Mouse (Mus musculus) heart, embryonic 15.5 days (tissue): ENCODE results near the gene Calb2. TPM values are rescaled to one million over a fixed set of nuclear protein-coding genes. Genes with fewer than 3 reads are reported as not detected.

Source experiments
- ATAC-seq: fragments of 200-750 bp; cut with Nextera tagmentation; replicated peaks from 2 replicates; pipeline ENCODE4 v1.8.0; 2017; ENCODE audit warnings: low read depth, moderate TSS enrichment; ENCODE audit not compliant: insufficient number of reproducible peaks, insufficient read depth, low FRiP score
- H3K27ac ChIP-seq: fragments of 300-500 bp; sonication (generic); 2 replicates; pipeline ENCODE4 v1.5.1; 2015; ENCODE audit warnings: mild to moderate bottlenecking, inconsistent platforms
- H3K27me3 ChIP-seq: fragments of 300-500 bp; sonication (generic); 2 replicates; pipeline ENCODE4 v1.6.1; 2015; ENCODE audit warnings: inconsistent platforms
- H3K36me3 ChIP-seq: fragments of 300-500 bp; sonication (generic); 2 replicates; pipeline ENCODE4 v1.6.1; 2015; ENCODE audit warnings: mild to moderate bottlenecking, inconsistent platforms
- H3K4me1 ChIP-seq: fragments of 300-500 bp; sonication (generic); replicated peaks from 2 replicates; pipeline ENCODE4 v1.6.1; 2015; ENCODE audit warnings: inconsistent platforms
- H3K4me2 ChIP-seq: fragments of 300-500 bp; sonication (generic); 2 replicates; pipeline ENCODE4 v1.6.1; 2015; ENCODE audit warnings: inconsistent platforms, mild to moderate bottlenecking, moderate library complexity
- H3K4me3 ChIP-seq: fragments of 300-500 bp; sonication (generic); 2 replicates; pipeline ENCODE4 v1.5.1; 2015; ENCODE audit warnings: mild to moderate bottlenecking, inconsistent platforms
- H3K9ac ChIP-seq: fragments of 300-500 bp; sonication (generic); 2 replicates; pipeline ENCODE4 v1.6.1; 2015; ENCODE audit warnings: mild to moderate bottlenecking, inconsistent platforms
- H3K9me3 ChIP-seq: fragments of 300-500 bp; sonication (generic); replicated peaks from 2 replicates; pipeline ENCODE4 v1.6.1; 2016; ENCODE audit warnings: inconsistent platforms
- WGBS: fragments of 180-500 bp; shearing (Covaris S2); methylation state at CpG from one replicate; pipeline ENCODE4 v1.1.7; 2015; ENCODE audit warnings: mixed read lengths; 5-methylcytosine and 5-hydroxymethylcytosine counted together
- polyA plus RNA-seq: library from polyadenylated mRNA; unstranded; fragments of >200 nt; fragmentation: Nextera tagmentation; extraction: Ambion mirVana; gene quantifications from 2 replicates; pipeline ENCODE4 v1.2.1, GENCODE M21; 2015

The Calb2 gene
- polyA plus RNA-seq, 1 experiment from 2014 or later: 0.48 TPM

GRCm38 (mm10) chr8:110119715-110120114 lies 48.3 kb downstream of the Calb2 start:
- ATAC-seq: no peak
- Histone ChIP-seq H3K4me3 (no peak overlapping the region), H3K36me3 (no peaks in the 10 kb centered on the region), H3K27me3 (0 out of 2 replicates have a peak, but pooled peaks cover 6% of the 10 kb centered on the region), H3K9ac (no peak overlapping the region), H3K4me1 (no peaks in the 10 kb centered on the region), H3K4me2 (no peak overlapping the region), H3K27ac (no peak overlapping the region), H3K9me3 (no peaks in the 10 kb centered on the region)
- 41% methylated on average over 6 of the region's 6 CpGs for WGBS

GRCm38 (mm10) chr8:110102653-110103052 lies 65.4 kb downstream of the Calb2 start, which contains the start of gene Gm17720:
Gm17720 (minus strand) TSS chr8:110102753.
- Histone ChIP-seq H3K4me2 (no peak within 1 kb of the TSS), H3K4me3 (no peak within 1 kb of the TSS), H3K9me3 (no peaks in the 10 kb centered on the region), H3K27ac (no peak within 1 kb of the TSS), H3K4me1 (no peaks in the 10 kb centered on the region), H3K9ac (no peak within 1 kb of the TSS), H3K36me3 (no peaks in the 10 kb centered on the region), H3K27me3 (no peaks in the 10 kb centered on the region)
- 81% methylated on average over 3 of the region's 3 CpGs for WGBS
- ATAC-seq: no peak

- Histone ChIP-seq H3K4me3 (no peak overlapping the region), H3K27me3 (no peaks in the 10 kb centered on the region), H3K9me3 (no peaks in the 10 kb centered on the region), H3K27ac (no peak overlapping the region), H3K36me3 (no peaks in the 10 kb centered on the region), H3K4me2 (no peak overlapping the region), H3K9ac (no peak overlapping the region), H3K4me1 (no peaks in the 10 kb centered on the region)
- WGBS: 84% methylated on average over 15 of the region's 15 CpGs
- ATAC-seq: no peak
Observed at GRCm38 (mm10) chr8:110101676-110102075, 66.3 kb downstream of the Calb2 start.

- 81% methylated on average over 12 of the region's 12 CpGs for WGBS
- ATAC-seq: no peak
- Histone ChIP-seq H3K27ac (no peak within 1 kb of the TSS), H3K4me1 (no peaks in the 10 kb centered on the region), H3K4me3 (no peak within 1 kb of the TSS), H3K9ac (no peak within 1 kb of the TSS), H3K9me3 (no peaks in the 10 kb centered on the region), H3K36me3 (no peaks in the 10 kb centered on the region), H3K27me3 (no peaks in the 10 kb centered on the region), H3K4me2 (no peak within 1 kb of the TSS)
Observed at GRCm38 (mm10) chr8:110100907-110101306, 67.1 kb downstream of the Calb2 start, which contains the start of gene Gm21964. Gm21964 (plus strand) TSS chr8:110101207.

- H3K9me3 ChIP-seq: peaks cover 10% of the 10 kb centered on the region; the same call in 1 of the 2 replicates
- peaks cover 31% of the 10 kb centered on the region for H3K36me3 ChIP-seq
- no peak overlapping the region for H3K9ac ChIP-seq
- WGBS: 42% methylated on average over 1 of the region's 1 CpGs
- H3K27me3 ChIP-seq: no peaks in the 10 kb centered on the region
- H3K4me1 ChIP-seq: no peaks in the 10 kb centered on the region
- H3K4me3 ChIP-seq: no peak overlapping the region
- ATAC-seq: no peak
- no peak overlapping the region for H3K27ac ChIP-seq
- H3K4me2 ChIP-seq: no peak overlapping the region
Observed at GRCm38 (mm10) chr8:110091869-110092268, 76.1 kb downstream of the Calb2 start.

Other genes starting within 250 kb of the Calb2 start
- 0.47 and 1.4 TPM in 2 replicates for gene Marveld3, start 206.0 kb downstream of the Calb2 start, polyA plus RNA-seq
- gene Tat, start 177.8 kb downstream of the Calb2 start, polyA plus RNA-seq: 0.11 and 0.21 TPM in 2 replicates
- 1.1 TPM in 2 replicates for gene Chst4, start 128.5 kb downstream of the Calb2 start, polyA plus RNA-seq
- 5.9 and 6.2 TPM in 2 replicates for gene Zfp612, start 88.5 kb downstream of the Calb2 start, polyA plus RNA-seq
- not detected in 2 replicates for gene Gm21964, start 67.0 kb downstream of the Calb2 start, polyA plus RNA-seq
- not detected in 2 replicates for gene Gm17720, start 65.5 kb downstream of the Calb2 start, polyA plus RNA-seq
- 4.8 and 5.3 TPM in 2 replicates for gene Cmtr2, start 47.5 kb upstream of the Calb2 start, polyA plus RNA-seq
- 0.04 and 0.15 TPM in 2 replicates for gene Hydin, start 98.8 kb upstream of the Calb2 start, polyA plus RNA-seq